In the genomic region with DNA sequence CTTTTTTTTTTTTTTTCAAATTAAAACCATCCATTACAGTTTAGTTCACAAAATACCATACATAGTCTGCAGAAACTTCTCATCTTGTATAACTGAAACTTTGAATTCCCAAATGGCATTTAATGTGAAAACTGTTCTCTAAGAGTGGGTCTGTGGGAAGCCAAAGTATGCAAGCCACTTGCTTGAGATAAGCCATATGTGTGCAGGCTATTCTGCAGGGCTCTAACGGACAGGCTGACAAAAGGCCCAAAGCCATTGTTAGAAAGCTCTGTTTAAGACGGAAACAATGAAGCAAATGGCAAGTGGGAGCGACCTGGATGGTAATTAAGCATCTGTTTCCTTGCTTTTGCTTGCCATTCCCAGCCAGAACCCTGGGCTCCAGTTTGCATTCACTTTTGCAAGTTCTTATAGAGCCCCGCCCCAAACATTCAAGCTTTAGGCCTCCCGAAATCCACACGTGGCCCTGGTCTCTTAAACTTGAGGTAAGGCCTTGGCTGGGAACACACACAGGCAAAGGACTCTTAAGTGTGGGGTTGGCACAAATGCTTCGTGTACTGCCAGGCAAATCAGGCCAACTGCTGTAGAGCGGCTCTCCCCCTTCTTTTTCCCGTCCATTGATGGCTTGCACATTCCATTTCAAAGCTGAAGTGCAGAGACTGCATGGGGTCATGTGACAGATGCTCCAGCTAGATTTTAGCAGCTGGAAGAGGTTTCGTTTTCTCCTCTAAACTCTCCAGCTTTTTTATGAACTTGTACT, we compare ENCODE assay signal across 1 mouse cellular context.
TF ChIP-seq lines count a peak whose summit lies in the region.

No protein-coding gene starts in this region.

TF ChIP-seq in MEL, 35 proteins besides CTCF, POLR2A, EP300 and RAD21:
- no peak for TF ChIP-seq MYB (IDR thresholded peaks at IDR 0.05; ENCODE audit: low read depth, low read length)
- peak; percentile 28; the same call in 1 of the 2 replicates for TF ChIP-seq USF1 (IDR thresholded peaks at IDR 0.05; ENCODE audit: low read depth, low read length)
